Mouse (Mus musculus): ENCODE data around the gene Mknk1.

Mknk1 gene

DNA sequence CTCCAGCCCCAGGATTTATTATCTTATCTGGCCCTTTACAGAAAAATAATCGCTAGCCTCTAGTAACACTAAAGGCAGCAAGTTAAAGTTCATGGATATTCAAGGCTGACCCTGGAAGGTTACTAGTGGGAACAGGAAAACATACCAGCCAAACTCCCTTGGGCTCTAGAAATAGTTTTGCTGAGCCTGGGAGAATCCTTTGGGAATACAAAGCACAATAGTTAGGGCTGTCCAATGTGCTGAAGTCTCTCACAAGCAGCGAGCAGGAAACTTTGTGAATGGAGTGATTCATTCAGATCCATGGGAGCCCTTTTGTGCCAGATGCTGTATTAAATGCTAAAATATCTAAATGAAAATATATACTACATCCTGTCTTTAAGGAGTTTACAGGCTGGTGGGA lies 7.7 kb downstream of the Mknk1 start:
- no peak for DNase-seq (ENCODE audit: low spot score in 2 of 2)

DNA sequence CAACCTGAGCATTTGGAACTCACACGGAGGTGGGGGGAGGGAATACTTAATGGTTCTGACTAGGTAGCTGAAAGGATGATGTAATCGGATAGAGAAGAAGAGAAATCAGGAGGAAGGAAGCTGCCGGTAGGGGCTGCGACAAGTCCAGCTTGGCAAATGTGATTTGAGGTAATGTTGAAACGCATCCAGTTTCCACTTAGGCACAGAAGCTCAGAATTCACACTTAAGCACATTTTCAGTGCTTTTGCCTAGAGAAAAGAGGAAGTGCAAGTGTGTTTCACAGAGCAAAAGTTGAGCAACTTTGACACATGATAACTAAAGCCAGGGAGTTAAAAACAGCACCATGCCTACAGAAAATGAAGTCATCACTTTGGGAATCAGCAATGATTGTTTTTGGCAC lies 8.4 kb downstream of the Mknk1 start:
- peak in 1 of 2 experiments; percentile 48 for DNase-seq (ENCODE audit: low spot score in 2 of 2)

- no peak for DNase-seq (ENCODE audit: low spot score in 2 of 2)
Observed at GRCm38 (mm10) chr4:115848083-115848482, 9.1 kb downstream of the Mknk1 start.

GRCm38 (mm10) chr4:115848990-115849677 lies 10.1 kb downstream of the Mknk1 start:
- DNase-seq (ENCODE audit: low spot score in 2 of 2), result no peak

DNA sequence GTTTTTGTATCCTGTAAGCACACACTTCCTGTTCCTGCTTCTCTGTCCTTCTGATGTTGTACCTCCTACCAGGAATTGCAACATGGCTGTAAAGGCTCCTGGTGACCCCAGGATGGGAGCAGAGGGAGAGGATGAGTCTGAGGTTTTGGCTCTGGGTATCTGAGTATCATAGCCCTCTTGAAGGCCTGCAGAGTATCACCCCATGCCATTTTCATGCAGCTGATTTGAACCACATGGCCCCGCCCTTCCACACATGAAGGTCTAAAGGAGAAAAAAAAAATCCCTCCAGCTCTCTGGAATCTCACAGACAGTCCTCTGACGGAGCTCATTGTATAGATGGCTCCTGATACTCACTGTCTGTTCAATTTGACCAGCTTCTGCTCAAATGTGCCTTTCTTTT lies 11.1 kb downstream of the Mknk1 start:
- no peak for DNase-seq (ENCODE audit: low spot score in 2 of 2)

DNA sequence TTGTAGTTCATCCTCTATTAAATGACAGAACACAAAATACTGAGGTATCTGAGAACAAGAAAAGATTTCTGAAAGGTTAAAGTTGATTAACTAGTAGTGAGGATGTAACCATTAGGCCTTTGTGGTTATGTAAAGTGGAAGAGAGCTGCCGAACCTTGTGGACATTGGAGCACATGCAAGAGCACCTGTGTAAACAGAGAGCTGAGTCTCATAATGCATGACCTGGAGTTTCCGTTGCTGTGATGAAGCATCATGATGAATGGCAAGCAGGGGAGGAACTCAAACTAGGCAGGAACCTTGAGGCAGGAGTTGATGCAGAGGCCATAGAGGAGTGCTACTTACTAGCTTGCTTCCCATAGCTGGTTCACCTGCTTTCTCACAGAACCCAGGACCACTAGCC lies 11.6 kb downstream of the Mknk1 start:
- DNase-seq (ENCODE audit: low spot score in 2 of 2), result no peak

DNA sequence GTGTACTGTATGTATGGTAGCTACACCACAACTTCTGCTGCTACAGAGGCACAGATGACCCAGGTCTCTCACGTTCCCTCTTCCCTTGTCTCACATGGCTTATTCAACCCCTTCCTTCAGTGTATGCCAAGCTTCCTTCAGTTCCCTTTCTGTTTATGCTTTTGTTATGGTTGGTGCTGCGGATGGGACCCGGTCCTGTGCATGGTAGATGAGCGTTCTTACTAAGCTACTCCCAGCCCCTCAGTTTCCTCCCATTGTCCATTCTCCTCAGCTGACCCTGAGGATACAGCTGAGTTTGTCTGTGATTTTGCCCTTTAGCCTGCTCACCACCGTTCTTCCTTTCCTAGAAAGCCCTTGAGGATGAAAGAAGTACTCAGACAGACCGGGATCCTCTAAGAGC lies 12.6 kb downstream of the Mknk1 start:
- no peak for DNase-seq (ENCODE audit: low spot score in 2 of 2)

GRCm38 (mm10) chr4:115855100-115855499 lies 16.1 kb downstream of the Mknk1 start:
- DNase-seq (ENCODE audit: low spot score in 2 of 2), result no peak

DNA sequence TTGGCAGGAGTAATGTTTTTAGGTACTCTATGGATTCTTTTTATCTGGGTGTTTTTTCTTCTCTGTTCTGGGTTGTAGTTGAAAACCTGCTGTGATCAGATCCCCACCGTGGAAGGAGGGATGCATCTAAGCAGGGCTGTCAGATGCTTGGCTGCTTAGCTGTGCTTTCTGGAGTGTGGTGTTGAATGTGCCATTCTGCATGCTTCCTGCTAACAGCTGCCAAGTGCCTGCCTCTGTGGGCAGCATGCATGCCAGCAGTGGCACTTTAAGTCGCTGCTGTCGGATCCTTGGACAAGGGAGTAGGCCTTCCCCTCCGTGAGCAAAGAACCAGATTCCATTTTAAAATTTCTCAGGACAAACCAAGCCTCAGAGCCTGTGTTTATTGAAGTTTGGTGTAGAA lies 16.6 kb downstream of the Mknk1 start:
- DNase-seq (ENCODE audit: low spot score in 2 of 2), result peak in 1 of 2 experiments; percentile 40

GRCm38 (mm10) chr4:115856282-115856681 lies 17.3 kb downstream of the Mknk1 start:
- no peak for DNase-seq (ENCODE audit: low spot score in 2 of 2)

DNA sequence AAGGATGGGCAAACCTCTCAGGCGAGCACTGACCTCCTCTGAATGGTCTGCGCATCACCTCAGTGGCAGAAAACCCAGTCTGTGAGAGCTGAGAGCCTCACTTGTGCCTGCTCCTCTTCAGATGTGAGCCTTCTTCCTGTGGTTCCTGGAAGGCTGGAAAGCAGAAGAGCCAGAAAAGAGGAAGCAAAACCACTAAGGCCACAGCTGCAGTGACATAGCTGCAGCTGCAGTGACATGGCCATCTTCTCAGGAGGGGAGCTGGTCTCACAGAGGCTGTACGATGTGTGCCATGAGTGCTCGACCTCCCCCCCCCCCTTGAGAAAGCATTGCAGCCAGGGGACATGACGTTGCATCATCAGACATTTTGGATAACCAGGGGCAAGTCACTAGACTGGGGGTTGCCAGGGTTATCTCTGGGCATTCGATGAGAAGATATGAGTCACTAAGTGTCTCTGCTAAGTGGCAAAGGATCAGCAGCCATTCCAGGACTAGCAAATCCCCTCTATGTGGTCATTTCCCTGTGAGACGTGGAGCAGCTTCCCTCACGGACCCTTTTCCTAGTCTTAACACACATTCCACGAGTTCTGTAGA lies 18.4 kb downstream of the Mknk1 start:
- no peak for DNase-seq (ENCODE audit: low spot score in 2 of 2)

DNA sequence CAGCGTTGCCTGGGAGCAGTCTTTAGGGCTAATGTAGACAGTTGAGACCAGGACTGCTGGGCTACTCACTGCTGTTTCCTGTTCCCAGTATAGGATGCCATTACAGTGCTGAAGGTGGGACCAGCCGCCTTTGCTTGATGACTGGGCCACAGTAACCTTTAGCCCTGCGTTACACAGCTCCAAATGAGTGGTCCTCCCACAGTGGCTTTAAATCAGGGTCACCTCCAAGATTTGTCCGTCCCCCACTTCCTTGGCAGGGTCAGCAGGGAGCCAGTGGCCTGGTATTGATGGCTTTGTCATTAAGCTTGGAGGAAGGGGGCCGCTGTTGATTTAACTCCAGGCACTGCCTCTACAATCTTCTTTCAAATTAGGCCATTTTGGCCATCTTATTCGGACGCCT lies 24.4 kb downstream of the Mknk1 start:
- DNase-seq (ENCODE audit: low spot score in 2 of 2), result no peak

DNA sequence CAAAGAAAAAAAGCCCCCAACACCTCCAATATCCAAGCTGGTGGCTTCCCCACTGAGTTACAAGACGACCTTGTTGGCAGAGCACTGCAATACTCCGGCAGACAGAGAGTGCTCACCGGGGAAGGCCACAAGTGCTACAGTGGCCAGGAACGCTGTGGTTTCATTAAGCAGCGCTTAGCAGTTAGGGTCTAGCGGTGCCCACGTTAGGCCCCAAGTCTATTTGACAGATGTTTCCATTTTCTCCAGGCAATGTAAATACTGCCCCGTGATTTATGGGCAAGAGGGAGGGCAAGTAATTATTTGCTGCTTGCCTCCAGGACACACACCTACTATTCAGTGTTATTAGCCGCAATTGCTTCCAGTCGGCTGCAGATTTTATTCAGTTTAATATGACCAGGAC lies 24.9 kb downstream of the Mknk1 start:
- no peak for DNase-seq (ENCODE audit: low spot score in 2 of 2)

- DNase-seq (ENCODE audit: low spot score in 2 of 2), result no peak
Observed at GRCm38 (mm10) chr4:115869512-115870210, 30.7 kb downstream of the Mknk1 start.

DNA sequence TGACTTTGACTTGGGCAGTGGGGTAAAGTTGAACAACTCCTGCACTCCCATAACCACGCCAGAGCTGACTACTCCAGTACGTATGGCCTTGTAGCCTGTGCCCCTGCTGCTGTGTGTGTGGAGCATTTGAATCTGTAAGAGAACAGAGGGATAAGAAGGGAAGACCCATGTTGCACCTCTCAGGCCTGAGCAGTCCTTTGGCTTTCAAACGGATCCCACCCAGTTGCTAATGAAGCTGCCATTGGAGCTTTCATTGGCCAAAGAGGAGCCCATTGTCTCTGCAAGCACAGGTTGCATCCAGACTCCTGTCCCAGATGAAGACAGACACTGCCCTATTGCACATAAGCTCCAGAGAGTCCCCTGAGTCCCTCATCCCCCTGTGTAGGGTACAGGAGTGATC lies 34.2 kb downstream of the Mknk1 start:
- no peak for DNase-seq (ENCODE audit: low spot score in 2 of 2)

DNA sequence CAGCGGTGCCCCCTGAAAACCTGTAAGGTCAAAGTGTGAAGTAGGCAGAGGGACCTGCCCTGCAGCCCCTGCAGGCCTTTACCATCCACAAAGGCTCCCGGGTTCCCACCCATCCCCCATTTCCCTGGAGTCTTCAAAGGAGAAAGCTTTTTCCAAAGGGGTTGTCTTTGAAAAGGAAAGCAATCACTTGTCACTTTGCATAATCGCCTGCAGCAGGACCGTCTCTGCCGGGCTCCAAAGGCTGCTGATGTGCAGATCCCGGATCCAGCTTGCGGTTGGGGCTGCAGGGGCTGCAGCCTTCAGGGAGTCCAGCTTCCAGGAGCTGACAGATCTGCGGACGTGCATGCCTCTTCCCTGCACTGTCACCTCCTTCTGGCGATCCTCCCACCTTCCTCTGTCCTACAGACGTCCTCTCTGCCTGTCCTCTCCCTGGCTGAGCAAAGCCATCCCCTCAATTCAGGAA lies 39.2 kb downstream of the Mknk1 start:
- DNase-seq (ENCODE audit: low spot score in 2 of 2), result no peak

GRCm38 (mm10) chr4:115878828-115879227 lies 39.8 kb downstream of the Mknk1 start:
- DNase-seq (ENCODE audit: low spot score in 2 of 2), result no peak

GRCm38 (mm10) chr4:115881183-115881582 lies 42.2 kb downstream of the Mknk1 start:
- DNase-seq (ENCODE audit: low spot score in 2 of 2), result peak; percentile 46 to 52

- DNase-seq (ENCODE audit: low spot score in 2 of 2), result no peak
Observed at GRCm38 (mm10) chr4:115882195-115882594, 43.2 kb downstream of the Mknk1 start.

GRCm38 (mm10) chr4:115884022-115884421 lies 45.0 kb downstream of the Mknk1 start, which contains the start of gene Kncn:
Kncn (plus strand) TSS chr4:115884400.
- DNase-seq (ENCODE audit: low spot score in 2 of 2), result no peak

DNA sequence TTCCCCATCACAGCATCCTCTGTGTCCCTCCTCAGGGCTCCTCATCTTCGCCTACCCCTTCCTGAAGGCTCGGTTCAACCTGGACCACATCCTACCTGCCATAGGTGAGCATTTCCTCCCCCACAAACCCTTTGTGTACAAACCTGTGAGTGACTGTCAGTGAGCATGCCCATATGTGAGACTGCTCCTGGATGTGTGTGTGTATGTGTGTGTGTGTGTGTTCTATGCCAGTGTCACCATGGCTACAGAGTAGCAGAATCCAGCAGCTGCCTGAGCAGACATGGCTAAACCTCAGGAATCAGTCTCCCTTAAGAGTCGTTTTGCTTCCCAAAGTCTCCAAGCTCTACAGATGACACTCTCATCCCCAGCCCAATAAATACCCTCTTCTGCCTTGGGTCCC lies 46.8 kb downstream of the Mknk1 start:
- peak; percentile 54 to 59 for DNase-seq (ENCODE audit: low spot score in 2 of 2)

- DNase-seq (ENCODE audit: low spot score in 2 of 2), result no peak
Observed at GRCm38 (mm10) chr4:115886875-115887274, 47.9 kb downstream of the Mknk1 start.

DNA sequence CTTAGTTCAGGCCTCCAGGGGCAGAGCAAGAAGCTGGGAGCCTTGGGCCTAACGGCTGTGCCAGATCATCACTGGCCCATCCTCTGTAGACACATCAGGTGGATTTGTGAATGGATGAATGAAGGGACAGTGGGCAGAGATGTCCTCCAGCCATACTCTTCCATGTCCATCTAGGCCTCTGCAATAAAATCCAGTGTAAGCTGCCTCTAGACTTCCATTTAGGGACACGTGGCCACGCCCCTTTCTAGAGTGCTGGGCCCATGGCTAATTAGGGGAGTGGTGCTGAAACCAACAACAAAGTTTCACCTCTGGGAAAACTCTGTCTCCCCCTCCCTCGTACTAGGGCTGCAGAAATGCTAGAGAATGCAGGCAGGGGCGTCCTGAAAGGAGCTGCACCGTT lies 51.1 kb downstream of the Mknk1 start:
- DNase-seq (ENCODE audit: low spot score in 2 of 2), result no peak

Data from right cerebral cortex, adult 2 months (tissue).